Mouse (Mus musculus) layer of hippocampus, postnatal 25 days (tissue): ENCODE measurements around the gene Rorc. TPM values are rescaled to one million over a fixed set of nuclear protein-coding genes. Genes with fewer than 3 reads are reported as not detected.

Experiments
- DNase-seq, 2 experiments: peaks; one replicate each; pipeline ENCODE4 v3.0.0; 2022; ENCODE audit warnings: mixed read lengths in 2 of 2, low spot score in 1 of 2; ENCODE audit errors: extremely low spot score in 1 of 2
- total RNA-seq, 2 experiments: library from RNA; stranded (reverse); gene quantifications; 2 replicates each; pipeline ENCODE4 v1.2.3; 2021

Rorc gene
- total RNA-seq, 2 experiments from 2014 or later = 0.52 to 0.57 TPM

DNA sequence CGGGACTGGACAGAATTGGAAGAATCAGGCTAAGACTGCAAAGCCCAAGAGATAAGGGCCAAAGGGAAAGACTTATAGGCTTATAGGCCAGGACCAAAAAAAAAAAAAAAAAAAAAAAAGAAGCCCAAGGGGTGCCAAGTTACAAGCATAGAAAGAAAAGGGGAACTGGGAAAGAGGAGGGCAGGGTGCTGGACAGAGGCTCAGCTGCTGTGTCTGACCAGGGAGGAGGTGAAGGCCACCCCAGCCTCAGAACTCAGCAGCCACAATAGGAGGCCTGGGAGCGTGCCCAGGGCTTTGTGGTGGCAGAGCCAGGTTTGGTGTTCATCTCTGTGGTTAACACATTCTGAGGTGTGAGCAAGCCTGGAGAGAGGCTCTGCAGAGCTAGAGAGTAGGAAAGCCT is 2.6 kb downstream of the Rorc start:
- no peak for DNase-seq

DNA sequence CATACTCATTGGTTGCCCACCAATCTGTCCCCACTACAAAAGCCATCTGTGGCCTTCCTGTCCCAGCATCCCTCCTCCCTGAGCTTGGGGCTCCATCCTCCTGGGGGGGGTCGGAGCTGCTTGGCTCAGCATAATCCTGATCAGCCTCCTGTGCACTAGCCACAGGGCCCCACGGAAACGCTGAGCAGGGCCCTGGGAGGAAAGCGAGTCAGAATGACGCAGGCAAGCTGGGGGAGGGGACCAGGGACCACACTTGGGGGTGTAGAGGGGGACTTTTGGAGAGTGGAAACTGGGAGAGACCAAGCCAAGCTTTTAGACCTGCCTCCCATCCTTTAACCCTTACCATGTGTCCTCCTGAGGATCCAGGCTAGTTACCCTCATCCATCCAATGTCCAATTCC is 3.3 kb downstream of the Rorc start:
- DNase-seq = no peak

DNA sequence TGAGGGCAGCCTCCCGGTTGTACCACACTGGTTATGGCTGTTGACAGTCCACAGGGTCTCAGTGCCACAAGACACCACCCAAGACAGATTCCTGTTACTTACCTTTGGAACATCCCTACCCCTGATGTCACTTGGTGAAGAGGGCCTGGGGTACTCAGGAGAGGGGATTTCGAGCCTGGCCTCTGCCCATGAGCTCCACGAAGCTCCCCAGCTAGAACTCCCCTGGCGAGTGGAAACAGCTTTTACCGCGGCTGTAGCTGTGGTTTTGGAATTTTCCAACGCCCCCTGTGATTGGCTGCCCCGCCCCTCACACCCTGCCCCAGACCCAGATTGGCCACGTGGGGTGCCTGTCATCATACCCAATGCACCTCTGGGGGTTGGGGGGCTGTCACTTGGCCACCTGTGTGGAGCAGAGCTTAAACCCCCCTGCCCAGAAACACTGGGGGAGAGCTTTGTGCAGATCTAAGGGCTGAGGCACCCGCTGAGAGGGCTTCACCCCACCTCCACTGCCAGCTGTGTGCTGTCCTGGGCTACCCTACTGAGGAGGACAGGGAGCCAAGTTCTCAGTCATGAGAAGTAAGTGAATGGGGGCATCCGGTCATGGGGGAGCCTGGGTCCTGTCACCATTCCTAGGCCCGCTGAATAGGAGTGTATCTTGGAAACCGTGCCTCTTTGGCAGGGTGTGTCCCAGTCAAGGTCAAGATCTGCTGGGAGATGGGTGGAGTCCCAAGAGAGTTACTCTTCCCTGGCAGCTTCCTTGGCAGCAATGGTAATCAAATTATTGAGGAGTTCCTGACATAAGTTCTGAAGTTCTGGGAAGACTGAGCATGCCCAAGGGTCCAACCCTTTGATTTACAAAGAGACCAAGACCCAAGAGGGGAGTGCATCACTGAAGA is 4.7 kb downstream of the Rorc start:
- DNase-seq = no peak

DNA sequence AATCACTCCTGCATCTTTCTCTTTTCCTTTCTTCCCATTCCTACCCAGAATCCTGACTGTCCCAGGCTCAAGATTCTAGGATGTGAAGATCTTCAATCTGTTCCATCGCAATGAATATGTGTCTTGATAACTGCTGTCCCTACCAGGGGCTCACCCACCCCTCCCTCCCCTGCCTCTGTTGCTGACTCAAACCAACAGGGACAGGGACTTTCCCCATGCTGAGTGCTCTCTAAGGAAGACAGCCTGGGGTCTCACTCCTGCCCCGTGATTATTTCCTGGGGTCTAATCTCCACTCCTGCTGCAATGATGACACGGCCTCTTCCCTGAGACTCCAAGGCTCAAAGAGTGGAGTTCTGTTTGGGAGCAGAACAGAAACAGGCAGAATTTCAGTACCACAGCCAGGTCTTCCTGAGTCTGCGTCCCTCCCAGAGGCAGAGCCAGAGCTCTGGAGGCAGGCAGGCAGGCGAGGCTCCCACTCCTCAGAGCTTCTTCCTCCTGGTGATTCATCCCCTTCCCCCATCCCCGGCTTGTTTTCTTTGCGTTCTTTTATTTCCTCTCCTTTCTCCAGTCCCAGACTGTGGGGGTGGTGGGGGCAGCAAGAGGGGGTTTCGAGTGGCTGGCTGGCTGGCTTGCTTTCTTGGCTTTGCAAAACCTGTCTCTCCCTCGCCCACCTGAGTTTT is 7.4 kb downstream of the Rorc start:
- DNase-seq = no peak

DNA sequence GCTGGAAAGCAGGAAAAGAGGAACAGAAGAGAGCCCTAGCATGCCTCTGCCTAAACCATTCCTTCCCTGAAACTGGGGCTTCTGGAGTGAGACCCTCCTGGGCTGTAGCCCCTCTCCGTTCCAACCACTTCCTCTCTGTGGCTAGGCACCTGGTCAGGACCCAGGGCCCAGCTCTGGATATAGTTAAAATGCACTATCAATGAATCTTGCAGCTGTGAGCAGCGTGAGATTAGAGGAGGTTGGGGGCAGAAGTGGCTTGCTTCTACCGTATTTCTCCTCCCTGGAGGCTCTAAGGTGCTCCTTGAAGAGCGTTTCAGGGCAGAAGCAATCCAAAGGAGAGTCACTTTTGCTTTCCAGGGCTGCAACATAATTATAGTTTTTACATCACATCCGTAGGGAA is 9.7 kb downstream of the Rorc start:
- no peak for DNase-seq

DNA sequence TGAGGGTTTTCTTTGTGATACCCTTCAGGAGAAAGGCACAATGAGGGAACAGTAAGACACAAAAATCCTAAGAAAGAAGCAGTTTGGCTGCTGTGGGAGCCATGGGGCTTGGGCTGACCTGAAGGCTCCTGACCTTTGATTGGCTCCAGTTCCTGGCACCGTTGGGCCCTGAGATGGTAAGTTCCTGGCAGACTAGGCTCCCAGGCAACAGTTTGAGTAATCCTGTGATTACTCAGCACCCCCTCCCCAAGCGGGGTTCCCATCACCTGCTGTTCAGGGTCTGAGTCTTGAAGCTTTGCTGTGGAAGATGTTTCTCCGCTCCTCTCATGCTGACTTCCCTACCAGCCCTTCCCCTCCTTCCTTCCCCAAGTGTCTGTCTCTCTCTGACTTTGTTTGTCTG is 10.9 kb downstream of the Rorc start:
- DNase-seq = no peak

DNA sequence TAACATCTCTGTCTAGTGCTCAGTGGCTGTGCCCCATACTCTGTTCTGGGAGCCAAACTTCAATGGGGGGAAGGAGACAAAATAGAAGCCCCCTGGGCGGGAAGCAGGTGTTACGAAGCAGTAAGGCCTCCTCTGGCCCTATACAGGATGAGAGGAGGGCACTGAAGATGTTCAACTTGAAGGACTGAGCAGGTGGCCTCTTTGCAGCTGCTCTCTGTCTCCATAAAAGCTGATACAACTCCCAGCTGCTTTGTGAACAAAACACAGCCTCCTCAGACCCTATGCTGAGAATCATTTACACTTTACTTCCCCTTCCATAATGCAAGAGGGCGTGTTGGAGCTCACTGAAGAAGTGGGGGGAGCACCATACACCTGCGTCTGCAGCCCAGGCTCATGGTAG is 14.1 kb downstream of the Rorc start:
- DNase-seq = no peak

DNA sequence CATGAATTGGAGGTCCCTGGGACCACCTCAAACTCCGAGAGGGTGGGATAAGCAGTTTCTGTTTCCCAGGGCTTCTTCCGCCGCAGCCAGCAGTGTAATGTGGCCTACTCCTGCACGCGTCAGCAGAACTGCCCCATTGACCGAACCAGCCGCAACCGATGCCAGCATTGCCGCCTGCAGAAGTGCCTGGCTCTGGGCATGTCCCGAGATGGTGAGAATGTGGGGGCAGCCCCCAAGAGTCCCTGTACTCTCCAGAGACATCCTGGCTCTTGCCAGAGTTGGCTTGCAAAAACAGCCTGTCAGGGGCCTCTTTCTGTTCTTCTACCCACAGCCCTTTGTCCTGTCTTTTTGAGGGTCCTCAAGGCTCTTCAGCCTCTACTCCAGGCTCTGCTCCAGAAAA is 14.8 kb downstream of the Rorc start:
- no peak for DNase-seq

DNA sequence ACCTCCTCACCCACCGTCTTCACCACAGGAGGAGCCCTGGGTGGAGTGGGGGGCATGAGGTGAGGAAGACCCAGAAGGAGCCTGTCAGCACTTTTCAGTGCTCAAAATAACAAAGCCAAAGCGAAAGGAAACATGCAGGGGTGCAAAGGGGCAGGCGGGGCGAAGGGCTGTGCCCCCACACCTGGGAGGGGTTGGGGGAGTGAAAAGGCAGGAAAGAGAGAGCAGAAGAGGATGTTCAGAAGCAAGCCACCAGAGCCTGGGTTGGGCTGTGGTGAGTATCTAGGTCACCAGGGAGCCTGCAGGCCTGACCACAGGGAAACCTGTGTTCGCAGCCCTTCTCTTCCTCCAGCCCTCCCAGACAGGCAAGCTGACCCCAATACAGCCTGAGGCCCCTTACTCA is 15.5 kb downstream of the Rorc start:
- DNase-seq = no peak

DNA sequence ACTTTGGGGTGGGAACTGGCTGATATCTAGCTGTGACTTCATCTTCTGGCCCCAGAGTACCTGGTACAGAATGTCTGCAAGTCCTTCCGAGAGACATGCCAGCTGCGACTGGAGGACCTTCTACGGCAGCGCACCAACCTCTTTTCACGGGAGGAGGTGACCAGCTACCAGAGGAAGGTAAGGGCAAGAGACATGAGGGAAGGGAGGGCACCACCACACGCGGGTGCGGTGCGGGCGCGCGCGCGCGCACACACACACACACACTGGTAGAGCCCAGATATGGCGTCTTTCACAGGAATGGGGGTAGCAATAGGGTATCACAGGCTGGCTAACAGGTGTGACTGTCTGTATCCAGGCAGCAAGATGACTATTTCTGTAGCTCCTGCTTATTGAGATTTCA is 16.8 kb downstream of the Rorc start:
- no peak for DNase-seq

DNA sequence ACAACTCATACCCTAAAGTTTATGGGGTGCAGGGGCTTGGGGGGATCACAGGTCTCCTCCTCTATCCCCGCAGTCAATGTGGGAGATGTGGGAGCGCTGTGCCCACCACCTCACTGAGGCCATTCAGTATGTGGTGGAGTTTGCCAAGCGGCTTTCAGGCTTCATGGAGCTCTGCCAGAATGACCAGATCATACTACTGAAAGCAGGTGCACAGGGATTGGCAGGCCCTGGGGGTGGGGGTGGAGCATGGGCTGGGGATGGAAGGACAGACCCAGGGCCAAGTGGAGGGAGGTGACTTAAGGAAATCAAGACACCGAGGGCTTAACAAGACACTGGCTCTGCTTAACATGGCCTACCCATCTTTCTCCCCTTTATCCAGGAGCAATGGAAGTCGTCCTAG is 18.4 kb downstream of the Rorc start:
- DNase-seq = no peak

DNA sequence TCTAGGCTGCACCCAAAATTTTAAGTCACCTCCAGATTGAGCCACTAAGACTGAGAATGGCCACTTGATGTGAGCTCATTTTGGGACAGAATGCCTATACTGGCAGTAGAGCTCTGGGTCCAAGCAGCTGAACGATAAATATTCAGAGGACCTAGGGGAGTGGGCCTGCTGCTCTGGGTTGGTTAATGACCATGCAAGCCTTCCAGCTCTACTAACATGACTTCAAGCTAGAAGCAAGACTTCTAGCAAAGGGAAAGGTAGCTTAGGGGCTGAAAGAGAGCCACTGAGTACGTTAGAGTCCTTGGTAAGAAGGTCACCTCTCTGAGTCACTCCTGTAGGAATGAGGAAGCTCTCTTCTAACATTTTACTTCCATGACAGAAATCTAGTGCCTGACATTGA is 19.5 kb downstream of the Rorc start:
- no peak for DNase-seq

DNA sequence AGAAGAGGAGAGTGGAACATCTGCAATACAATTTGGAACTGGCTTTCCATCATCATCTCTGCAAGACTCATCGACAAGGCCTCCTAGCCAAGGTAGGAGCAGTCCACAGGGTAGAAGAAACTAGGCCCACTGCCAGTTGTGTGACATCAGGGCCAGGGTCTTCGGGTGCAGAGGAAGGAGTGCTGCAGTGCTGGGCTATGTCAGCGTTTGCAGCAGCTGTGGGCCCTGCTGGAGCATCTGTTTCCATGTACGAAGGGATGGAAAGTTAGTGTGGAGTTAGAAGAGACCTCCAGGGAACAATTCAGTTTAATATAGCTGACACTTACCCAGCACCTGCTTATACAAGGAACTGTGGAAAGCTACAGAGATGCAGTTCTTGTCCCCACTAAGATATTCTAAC is 20.5 kb downstream of the Rorc start:
- no peak for DNase-seq

DNA sequence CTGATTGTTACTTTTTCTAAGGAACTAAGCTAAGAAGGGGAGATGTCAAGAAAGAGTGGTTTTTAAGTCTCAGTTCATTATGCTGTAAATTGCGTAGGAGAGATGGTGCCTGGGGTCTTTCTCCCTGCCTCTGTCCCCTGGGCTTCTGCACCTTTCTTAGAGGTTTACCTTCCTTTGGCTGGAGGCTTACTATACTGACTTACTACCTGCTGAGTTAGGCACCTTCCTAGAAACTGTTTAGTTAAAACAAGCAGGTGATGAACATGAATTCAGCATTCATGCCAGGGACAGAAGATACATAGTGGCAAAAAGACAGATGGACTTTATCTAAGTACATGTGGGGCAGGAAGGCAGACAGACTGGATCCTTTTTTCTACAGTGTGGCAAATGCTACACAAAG is 23.7 kb downstream of the Rorc start:
- no peak for DNase-seq

DNA sequence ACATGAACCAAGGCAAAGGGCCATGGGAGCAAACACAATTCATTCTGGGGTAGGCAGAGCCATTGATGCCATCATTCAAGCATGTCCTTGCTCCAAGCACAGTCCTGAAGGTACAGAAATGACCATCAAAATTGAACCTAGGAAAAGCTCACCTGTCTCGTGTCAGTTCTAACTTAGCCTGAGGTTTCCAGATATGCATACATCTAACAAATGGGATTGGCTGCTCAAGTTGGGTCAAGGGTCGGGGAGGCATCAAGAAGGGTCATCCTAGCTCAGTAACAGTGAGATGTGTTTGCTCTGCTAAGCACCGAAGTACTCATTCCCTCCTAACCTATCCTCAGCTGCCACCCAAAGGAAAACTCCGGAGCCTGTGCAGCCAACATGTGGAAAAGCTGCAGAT is 24.3 kb downstream of the Rorc start:
- no peak for DNase-seq

DNA sequence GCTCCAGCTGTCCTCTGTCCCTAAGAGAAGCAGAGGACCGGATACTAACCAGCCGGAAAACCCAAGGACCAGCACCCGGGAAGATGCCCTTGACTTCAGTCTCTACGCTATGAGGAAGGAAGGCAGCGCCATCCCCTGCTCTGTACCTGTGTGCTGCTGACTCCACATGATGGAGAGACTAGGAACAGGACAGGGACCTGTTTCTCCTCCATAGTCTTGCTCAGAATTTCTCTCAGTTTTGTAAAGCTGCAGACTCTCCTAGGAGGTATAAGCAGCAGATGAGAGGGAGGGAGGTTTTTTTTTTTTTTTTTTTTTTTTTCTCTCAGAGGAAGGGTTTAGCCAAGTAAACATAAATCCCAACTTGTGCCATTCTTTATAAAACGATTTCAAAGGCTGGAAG is 25.6 kb downstream of the Rorc start, which contains the start of gene Lingo4:
TSS of gene Lingo4 (plus strand) at position 301 of the 400 bp plus-strand sequence.
- DNase-seq = no peak

DNA sequence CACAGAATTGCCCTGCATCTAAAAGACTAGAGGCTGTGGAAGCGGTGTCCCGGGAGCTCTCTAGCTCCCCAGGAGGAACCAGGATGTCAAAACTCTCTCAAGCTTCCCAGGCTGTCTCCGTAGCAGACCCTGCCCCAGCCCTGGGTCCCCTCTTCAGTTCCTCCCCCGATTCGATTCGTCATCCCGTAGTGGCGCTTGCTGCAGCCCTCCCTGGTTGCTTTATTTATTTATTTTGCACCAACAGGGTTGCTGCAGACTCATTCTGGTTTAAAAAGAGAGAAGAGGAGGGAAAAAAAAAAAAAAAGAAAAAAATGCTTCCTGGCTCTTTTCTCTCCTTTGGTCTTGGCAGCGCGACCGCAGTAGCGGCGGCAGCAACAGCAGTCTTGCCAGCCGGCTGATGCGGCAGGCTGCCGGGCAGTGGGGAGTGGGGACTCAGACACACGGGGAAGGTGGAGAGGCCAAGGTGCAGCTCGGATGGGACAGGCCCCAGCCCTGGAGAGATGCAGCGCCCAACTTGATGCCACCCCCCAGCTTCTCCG is 26.4 kb downstream of the Rorc start:
- peak in 1 of 2 experiments; percentile 17 for DNase-seq

DNA sequence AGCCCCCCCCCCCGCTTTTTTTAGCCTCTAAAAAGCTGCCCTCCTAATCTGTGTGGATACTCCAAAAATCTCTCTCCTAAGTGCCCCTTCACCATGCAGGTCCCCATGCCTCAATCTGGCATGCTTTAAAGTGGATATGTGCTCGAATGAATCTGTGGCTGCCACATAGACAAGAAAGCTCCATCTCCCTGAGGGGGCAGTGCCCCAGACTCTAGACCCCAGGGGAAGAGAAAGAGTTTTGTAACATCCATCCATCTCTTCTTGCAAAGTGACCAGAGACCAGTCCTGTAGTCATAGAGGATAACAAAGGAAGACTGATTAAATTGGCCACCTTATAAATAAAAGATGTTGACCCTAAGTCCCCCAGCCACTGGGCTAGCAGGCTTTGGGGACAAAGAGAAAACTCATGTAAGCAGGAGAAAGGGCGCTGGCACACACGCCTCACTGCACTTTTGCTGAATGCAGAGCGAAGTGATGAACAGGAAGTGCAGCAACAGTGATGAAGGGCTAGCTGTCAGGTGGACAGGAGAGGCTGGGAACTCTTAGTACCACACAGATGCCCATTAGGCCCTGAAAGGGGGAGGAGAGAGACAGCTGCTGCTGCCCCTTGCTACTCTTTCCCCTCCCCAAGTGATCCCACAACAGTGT is 27.2 kb downstream of the Rorc start:
- DNase-seq = no peak

DNA sequence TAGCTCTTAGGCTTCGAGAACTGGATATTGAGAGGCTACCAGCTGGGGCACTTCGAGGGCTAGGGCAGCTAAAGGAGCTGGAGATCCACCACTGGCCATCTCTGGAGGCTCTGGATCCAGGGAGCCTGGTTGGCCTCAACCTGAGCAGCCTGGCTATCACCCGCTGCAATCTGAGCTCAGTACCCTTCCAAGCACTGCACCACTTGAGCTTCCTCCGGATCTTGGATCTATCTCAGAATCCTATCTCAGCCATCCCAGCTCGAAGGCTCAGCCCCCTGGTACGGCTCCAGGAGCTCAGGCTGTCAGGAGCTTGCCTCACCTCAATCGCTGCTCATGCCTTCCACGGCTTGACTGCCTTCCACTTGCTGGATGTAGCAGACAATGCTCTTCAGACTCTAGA is 29.9 kb downstream of the Rorc start:
- no peak for DNase-seq

DNA sequence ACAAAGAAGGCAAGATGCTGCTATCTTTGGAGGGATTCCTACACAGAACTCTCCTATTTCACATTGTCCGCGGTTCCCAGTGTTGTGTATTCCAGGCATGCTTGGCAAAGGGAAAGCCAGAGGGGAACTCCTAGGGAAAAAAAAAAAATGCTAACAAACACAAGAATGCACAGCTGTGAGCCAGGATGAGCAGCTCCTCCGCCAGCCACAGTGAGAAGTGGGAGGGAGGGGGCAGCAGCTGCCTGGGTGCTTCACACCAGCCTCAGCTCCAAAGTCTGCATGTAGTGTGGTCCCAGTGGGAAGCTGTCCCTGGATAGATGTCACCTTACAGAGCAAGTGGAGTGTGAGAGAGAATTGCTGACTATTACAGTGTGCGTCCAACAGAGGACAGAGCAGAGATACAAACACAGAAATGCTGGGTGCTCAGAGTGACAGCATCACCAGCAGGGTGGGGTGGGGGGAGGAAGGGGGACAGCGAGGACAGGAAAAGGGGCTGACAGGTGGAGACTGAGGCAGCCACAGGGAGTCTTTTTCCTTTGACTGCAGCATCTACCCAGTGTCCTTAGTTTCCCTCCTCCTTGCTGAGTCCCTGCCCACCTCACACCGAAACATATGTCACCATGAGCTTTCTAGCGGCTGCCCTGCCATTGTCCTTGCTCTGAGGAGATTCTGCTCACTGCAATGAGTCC is 31.9 kb downstream of the Rorc start:
- no peak for DNase-seq

DNA sequence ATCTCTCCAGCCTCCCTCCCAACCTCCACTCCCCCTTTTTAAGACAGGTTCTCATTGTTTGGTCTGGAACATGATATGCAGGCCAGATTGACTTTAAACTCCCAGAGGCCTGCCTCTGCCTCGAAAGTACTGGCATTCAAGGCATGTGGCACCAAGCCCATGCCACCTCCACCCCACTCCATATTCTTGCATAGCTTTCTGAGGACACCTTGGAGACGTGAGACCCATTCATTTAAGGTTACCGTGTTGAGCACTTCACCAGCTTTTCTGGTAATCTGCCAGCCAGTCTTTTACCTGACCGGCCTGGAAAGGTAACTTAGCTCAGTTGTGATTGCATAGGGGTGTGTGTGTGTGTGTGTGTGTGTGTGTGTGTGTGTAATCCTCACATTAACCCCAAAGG is 33.0 kb downstream of the Rorc start:
- no peak for DNase-seq
